Mouse (Mus musculus) gastrocnemius, adult 18-20 months (tissue): ENCODE measurements at regions not wholly inside any gene's neighbourhood (a gene's known extent, or its start where the extent isn't known, plus 50 kb on each side); places are given as distances from the start of the nearest gene placed in this dataset.
A peak's percentile ranks its signal among the peaks of the same experiment; 100 is the strongest.

Experiments
- DNase-seq: peaks from one replicate; pipeline ENCODE4 v3.0.0; 2021; ENCODE audit warnings: low spot score

GRCm38 (mm10) chr9:116231351-116232311 is 56.5 kb upstream of the Tgfbr2 start:
- DNase-seq, result peak; percentile 19

- DNase-seq, result no peak
These were observed 55.2 kb upstream of the Tgfbr2 start for GRCm38 (mm10) chr9:116230346-116230745.

GRCm38 (mm10) chr9:116228443-116228842 is 53.3 kb upstream of the Tgfbr2 start:
- DNase-seq, result no peak

GRCm38 (mm10) chr9:116227738-116228137 is 52.6 kb upstream of the Tgfbr2 start:
- DNase-seq, result no peak
